Mouse (Mus musculus) midbrain, postnatal 0 days (tissue): ENCODE measurements at regions not wholly inside any gene's neighbourhood (a gene's known extent, or its start where the extent isn't known, plus 50 kb on each side); places are given as distances from the start of the nearest gene placed in this dataset.

Experiments used
- ATAC-seq: fragments of 200-750 bp; cut with Nextera tagmentation; 2 replicates; pipeline ENCODE4 v1.8.0; 2017; ENCODE audit warnings: moderate number of reproducible peaks, mild to moderate bottlenecking, moderate TSS enrichment, moderate library complexity; ENCODE audit not compliant: low FRiP score
- DNase-seq: peaks from one replicate; pipeline ENCODE4 v3.0.0-alpha.2; 2015; ENCODE audit warnings: low spot score
- H3K27ac ChIP-seq: fragments of 300-500 bp; sonication (generic); 2 replicates; pipeline ENCODE4 v1.5.1; 2014; ENCODE audit warnings: low read depth, mild to moderate bottlenecking, low read length, mixed read lengths
- H3K27me3 ChIP-seq: fragments of 300-500 bp; sonication (generic); 2 replicates; pipeline ENCODE4 v1.6.1; 2014; ENCODE audit warnings: low read length, control low read depth, mixed read lengths; ENCODE audit not compliant: insufficient read depth
- H3K36me3 ChIP-seq: fragments of 300-500 bp; sonication (generic); 2 replicates; pipeline ENCODE4 v1.6.1; 2014; ENCODE audit warnings: low read length, control low read depth, mixed read lengths; ENCODE audit not compliant: insufficient read depth
- H3K4me1 ChIP-seq: fragments of 300-500 bp; sonication (generic); 2 replicates; pipeline ENCODE4 v1.6.1; 2014; ENCODE audit warnings: mild to moderate bottlenecking, control low read depth, antibody characterized with exemption, low read length, mixed read lengths; ENCODE audit not compliant: insufficient read depth
- H3K4me2 ChIP-seq: fragments of 300-500 bp; sonication (generic); 2 replicates; pipeline ENCODE4 v1.6.1; 2014; ENCODE audit warnings: low read depth, mild to moderate bottlenecking, low read length, mixed read lengths; ENCODE audit not compliant: poor library complexity, severe bottlenecking
- H3K4me3 ChIP-seq: fragments of 300-500 bp; sonication (generic); 2 replicates; pipeline ENCODE4 v1.5.1; 2014; ENCODE audit warnings: low read depth, mild to moderate bottlenecking, low read length, moderate library complexity
- H3K9ac ChIP-seq: fragments of 300-500 bp; sonication (generic); replicated peaks from 2 replicates; pipeline ENCODE4 v1.6.1; 2014; ENCODE audit warnings: mild to moderate bottlenecking, low read length, moderate library complexity, mixed read lengths; ENCODE audit not compliant: poor library complexity, severe bottlenecking
- H3K9me3 ChIP-seq: fragments of 300-500 bp; sonication (generic); 2 replicates; pipeline ENCODE4 v1.6.1; 2016; ENCODE audit warnings: low read length, control low read depth
- CTCF ChIP-seq: IDR thresholded peaks from 2 replicates; pipeline ENCODE4 v1.5.1; 2016; ENCODE audit warnings: antibody characterized with exemption, mild to moderate bottlenecking
- WGBS: fragments of 180-500 bp; shearing (Covaris S2); extraction: QIAGEN DNeasy Blood & Tissue Kit; methylation state at CpG from one replicate; pipeline ENCODE4 v1.1.7; 2014; 5-methylcytosine and 5-hydroxymethylcytosine counted together

GRCm38 (mm10) chr19:49115484-49115883 is 909.7 kb downstream of the Sorcs3 start:
- Histone ChIP-seq H3K36me3 (no peaks in the 10 kb centered on the region), H3K4me1 (no peaks in the 10 kb centered on the region), H3K4me3 (no peak overlapping the region), H3K4me2 (no peak overlapping the region), H3K9me3 (no peaks in the 10 kb centered on the region), H3K27ac (no peak overlapping the region), H3K9ac (no peak overlapping the region), H3K27me3 (no peaks in the 10 kb centered on the region)
- DNase-seq (no peak), ATAC-seq (no peak)
- 25% methylated on average over 1 of the region's 1 CpGs for WGBS
- TF ChIP-seq CTCF: no peak

GRCm38 (mm10) chr19:49131664-49132063 is 925.8 kb downstream of the Sorcs3 start:
- no peaks in the 10 kb centered on the region for H3K36me3 ChIP-seq
- no peaks in the 10 kb centered on the region for H3K4me1 ChIP-seq
- no peaks in the 10 kb centered on the region for H3K9me3 ChIP-seq
- no peak overlapping the region for H3K4me2 ChIP-seq
- no peaks in the 10 kb centered on the region for H3K27me3 ChIP-seq
- no peak for TF ChIP-seq CTCF
- DNase-seq: no peak
- no peak for ATAC-seq
- H3K4me3 ChIP-seq: no peak overlapping the region
- no peak overlapping the region for H3K27ac ChIP-seq
- WGBS: 10% methylated on average over 4 of the region's 4 CpGs
- H3K9ac ChIP-seq: no peak overlapping the region

- 81% methylated on average over 2 of the region's 2 CpGs for WGBS
- H3K4me3 ChIP-seq: no peak overlapping the region
- DNase-seq: no peak
- no peak overlapping the region for H3K27ac ChIP-seq
- no peaks in the 10 kb centered on the region for H3K4me1 ChIP-seq
- H3K9ac ChIP-seq: no peak overlapping the region
- no peaks in the 10 kb centered on the region for H3K36me3 ChIP-seq
- no peaks in the 10 kb centered on the region for H3K27me3 ChIP-seq
- H3K9me3 ChIP-seq: no peaks in the 10 kb centered on the region
- no peak for ATAC-seq
- no peak for TF ChIP-seq CTCF
- no peak overlapping the region for H3K4me2 ChIP-seq
Observed at GRCm38 (mm10) chr19:49172078-49172477, 966.3 kb downstream of the Sorcs3 start.

DNA sequence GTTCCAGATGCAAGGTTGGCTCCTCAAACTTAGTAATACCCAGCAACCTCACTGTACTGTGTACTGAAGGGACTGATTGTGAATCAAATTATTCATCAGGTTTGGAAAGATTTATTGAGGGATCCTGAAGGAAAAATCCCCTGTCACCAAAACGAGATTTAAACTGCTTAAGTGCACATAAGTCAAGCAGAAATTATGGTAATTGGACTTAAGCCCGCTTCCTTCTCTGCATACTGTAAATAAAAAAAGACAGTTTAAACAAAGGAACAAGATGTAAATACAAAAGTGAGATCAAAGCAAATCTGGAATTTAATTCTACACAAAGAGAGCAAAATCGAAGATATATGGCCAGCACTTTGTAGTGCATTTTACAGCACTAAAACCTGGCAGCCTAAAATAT is 1002.1 kb downstream of the Sorcs3 start:
- Histone ChIP-seq H3K4me1 (no peaks in the 10 kb centered on the region), H3K36me3 (no peaks in the 10 kb centered on the region), H3K4me3 (no peak overlapping the region), H3K9ac (no peak overlapping the region), H3K4me2 (no peak overlapping the region), H3K9me3 (no peaks in the 10 kb centered on the region), H3K27ac (no peak overlapping the region), H3K27me3 (no peaks in the 10 kb centered on the region)
- 53% methylated on average over 3 of the region's 3 CpGs for whole genome bisulfite sequencing
- ATAC-seq: no peak
- no peak for DNase-seq
- no peak for TF ChIP-seq CTCF

DNA sequence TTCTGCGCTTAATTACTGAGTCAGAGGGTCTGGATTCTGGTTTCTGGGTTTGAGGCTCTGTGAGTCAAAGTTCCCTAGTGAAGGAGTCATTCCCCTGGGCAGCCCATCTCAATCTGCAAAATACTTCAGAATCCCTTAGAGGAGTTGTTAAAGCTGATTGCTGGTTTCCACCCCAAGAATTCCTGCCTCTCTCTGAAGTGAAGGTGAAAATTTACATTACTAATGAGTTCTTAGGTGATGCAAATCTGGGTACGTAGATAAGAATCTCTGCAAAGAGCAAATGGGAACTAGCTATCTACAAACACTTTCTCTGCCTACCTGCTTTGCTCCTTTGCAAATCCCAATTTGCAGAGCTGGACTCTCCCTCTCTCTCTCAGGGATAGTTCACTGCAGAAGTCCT is 1036.8 kb downstream of the Sorcs3 start:
- Histone ChIP-seq H3K4me3 (no peak overlapping the region), H3K4me1 (no peaks in the 10 kb centered on the region), H3K4me2 (no peak overlapping the region), H3K27ac (no peak overlapping the region), H3K9me3 (no peaks in the 10 kb centered on the region), H3K9ac (no peak overlapping the region), H3K27me3 (0 out of 2 replicates have a peak, but pooled peaks cover 3% of the 10 kb centered on the region), H3K36me3 (no peaks in the 10 kb centered on the region)
- WGBS: 69% methylated on average over 2 of the region's 2 CpGs
- ATAC-seq: no peak
- DNase-seq: no peak
- TF ChIP-seq CTCF: no peak

- TF ChIP-seq CTCF: no peak
- H3K9me3 ChIP-seq: no peaks in the 10 kb centered on the region
- H3K4me1 ChIP-seq: no peaks in the 10 kb centered on the region
- H3K4me3 ChIP-seq: no peak overlapping the region
- H3K9ac ChIP-seq: no peak overlapping the region
- no peaks in the 10 kb centered on the region for H3K36me3 ChIP-seq
- no peak overlapping the region for H3K27ac ChIP-seq
- DNase-seq (no peak), ATAC-seq (no peak)
- H3K27me3 ChIP-seq: 0 out of 2 replicates have a peak, but pooled peaks cover 3% of the 10 kb centered on the region
- H3K4me2 ChIP-seq: no peak overlapping the region
- WGBS: 19% methylated on average over 3 of the region's 3 CpGs
Observed at GRCm38 (mm10) chr19:49245114-49245714, 1039.4 kb downstream of the Sorcs3 start.
